Mouse (Mus musculus) urinary bladder, postnatal 10 days (tissue): ENCODE results near the gene Lmntd1.
A peak's percentile ranks its signal among the peaks of the same experiment; 100 is the strongest.
"Not testable (repeated sequence)": the region's sequence is repeated elsewhere in the genome, so short reads cannot be mapped to it uniquely, and the experiment has no call there.

Experiments used
- DNase-seq: peaks from one replicate; pipeline ENCODE4 v3.0.0; 2022; ENCODE audit warnings: low spot score

Lmntd1 gene

GRCm38 (mm10) chr6:145341301-145342193 lies 272.6 kb downstream of the Lmntd1 start:
- no peak for DNase-seq

GRCm38 (mm10) chr6:145340657-145341146 lies 273.4 kb downstream of the Lmntd1 start:
- peak; percentile 86 for DNase-seq

- no peak for DNase-seq
These were observed 274.0 kb downstream of the Lmntd1 start for GRCm38 (mm10) chr6:145339956-145340656.

GRCm38 (mm10) chr6:145338571-145339294 lies 275.4 kb downstream of the Lmntd1 start:
- no peak for DNase-seq

- not testable (repeated sequence) for DNase-seq
These were observed 276.6 kb downstream of the Lmntd1 start for GRCm38 (mm10) chr6:145337521-145337920.

GRCm38 (mm10) chr6:145335876-145336768 lies 278.0 kb downstream of the Lmntd1 start:
- no peak for DNase-seq

GRCm38 (mm10) chr6:145334211-145334610 lies 279.9 kb downstream of the Lmntd1 start:
- no peak for DNase-seq

- no peak for DNase-seq
These were observed 287.8 kb downstream of the Lmntd1 start for GRCm38 (mm10) chr6:145326141-145326806.

GRCm38 (mm10) chr6:145325095-145325494 lies 289.0 kb downstream of the Lmntd1 start:
- DNase-seq, result no peak

- DNase-seq, result no peak
These were observed 289.6 kb downstream of the Lmntd1 start for GRCm38 (mm10) chr6:145324470-145324869.

- DNase-seq, result no peak
These were observed 291.9 kb downstream of the Lmntd1 start for GRCm38 (mm10) chr6:145322246-145322645.

GRCm38 (mm10) chr6:145320156-145320555 lies 294.0 kb downstream of the Lmntd1 start:
- DNase-seq, result no peak
